ENCODE assay signal across 23 mouse cellular contexts in the genomic region with DNA sequence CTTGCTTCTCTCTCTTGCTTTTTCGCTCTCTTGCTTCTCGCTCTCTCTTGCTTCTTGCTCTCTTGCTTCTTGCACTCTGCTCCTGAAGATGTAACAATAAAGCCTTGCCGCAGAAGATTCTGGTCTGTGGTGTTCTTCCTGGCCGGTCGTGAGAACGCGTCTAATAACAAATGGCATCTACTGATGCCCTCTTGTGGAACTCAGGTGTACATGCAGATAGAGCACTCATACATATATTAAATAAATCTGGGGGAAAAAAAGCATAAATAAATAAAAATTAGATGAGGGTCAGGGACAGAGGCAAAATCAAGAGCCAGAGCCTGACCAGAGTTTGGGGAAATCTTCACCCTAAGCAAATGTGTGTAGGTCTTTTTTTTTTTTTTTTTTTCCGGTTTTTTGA. TPM values are rescaled to one million over a fixed set of nuclear protein-coding genes. Genes with fewer than 3 reads are reported as not detected.
A peak's percentile ranks its signal among the peaks of the same experiment; 100 is the strongest.
DNase-seq lines count a peak whose midpoint lies in the region; ATAC-seq and TF ChIP-seq lines count a peak whose summit lies in the region.
"Not testable (repeated sequence)": the region's sequence is repeated elsewhere in the genome, so short reads cannot be mapped to it uniquely, and the experiment has no call there.
"Had no signal": no experiment of that assay in that cellular context is flagged by ENCODE, and none has a peak within 500 bp of the region (broad histone marks: within the 10 kb centered on the region; RNA-seq: fewer than 3 reads in every experiment).

No protein-coding gene starts in this region.

- H3K4me2 ChIP-seq in forebrain, embryonic 14.5 days (ENCODE audit: low read length); heart, postnatal 0 days (ENCODE audit: low read depth, low read length); lung, embryonic 14.5 days; midbrain, embryonic 14.5 days (ENCODE audit: low read length): not testable (repeated sequence)

- not testable (repeated sequence) for H3K27ac ChIP-seq in forebrain, embryonic 14.5 days (ENCODE audit: low read depth, low read length); heart, postnatal 0 days (ENCODE audit: low read depth); layer of hippocampus, adult 2 months; lung, embryonic 14.5 days (ENCODE audit: low read depth); midbrain, embryonic 14.5 days (replicated peaks; ENCODE audit: low read depth, low read length)

- TF ChIP-seq CTCF in heart, postnatal 0 days (IDR thresholded peaks at IDR 0.05; ENCODE audit: low read depth), result peak; percentile 45
- peak; percentile 65 for TF ChIP-seq CTCF in layer of hippocampus, adult 2 months (conservative IDR thresholded peaks at IDR 0.05)
- TF ChIP-seq CTCF in lung, embryonic 14.5 days (IDR thresholded peaks at IDR 0.05; ENCODE audit: low read depth), result peak; percentile 42

- 66% methylated on average over 6 of the region's 8 CpGs for WGBS in forebrain, embryonic 14.5 days
- 63% methylated on average over 6 of the region's 8 CpGs for WGBS in heart, postnatal 0 days
- WGBS in lung, embryonic 14.5 days, result 75% methylated on average over 6 of the region's 8 CpGs
- WGBS in midbrain, embryonic 14.5 days, result 66% methylated on average over 6 of the region's 8 CpGs

- not testable (repeated sequence) for H3K36me3 ChIP-seq in forebrain, embryonic 14.5 days (ENCODE audit: control insufficient read depth, insufficient read depth, low read length); heart, postnatal 0 days (replicated peaks; ENCODE audit: control insufficient read depth, insufficient read depth, low read length); lung, embryonic 14.5 days (ENCODE audit: insufficient read depth); midbrain, embryonic 14.5 days (ENCODE audit: control insufficient read depth, insufficient read depth, low read length)

- not testable (repeated sequence) for H3K9me3 ChIP-seq in forebrain, embryonic 14.5 days (replicated peaks; ENCODE audit: control insufficient read depth, low read length); heart, postnatal 0 days (replicated peaks; ENCODE audit: control insufficient read depth, low read length); lung, embryonic 14.5 days (ENCODE audit: low read depth, low read length); midbrain, embryonic 14.5 days (ENCODE audit: control insufficient read depth, low read length)

- not testable (repeated sequence) for H3K27me3 ChIP-seq in forebrain, embryonic 14.5 days (replicated peaks; ENCODE audit: control insufficient read depth, insufficient read depth, low read length); heart, postnatal 0 days (ENCODE audit: control insufficient read depth, insufficient read depth, low read length); lung, embryonic 14.5 days (ENCODE audit: insufficient read depth, low read length); midbrain, embryonic 14.5 days (ENCODE audit: control insufficient read depth, insufficient read depth, low read length)

- peak; percentile 48 for DNase-seq in CD4-positive, CD25-positive, alpha-beta regulatory T cell, adult 2 months (ENCODE audit: low read depth, low spot score)
- peak; percentile 71 for DNase-seq in MN1 (ENCODE audit: low spot score)
- DNase-seq in forebrain, embryonic 14.5 days (ENCODE audit: low spot score), result peak; percentile 27
- DNase-seq in heart, postnatal 0 days (ENCODE audit: low spot score); layer of hippocampus, adult 2 months (ENCODE audit: low spot score in 2 of 2): not testable (repeated sequence)
- DNase-seq in lung, embryonic 14.5 days, result peak; percentile 40
- DNase-seq in midbrain, embryonic 14.5 days, result peak; percentile 23

- H3K9ac ChIP-seq in forebrain, embryonic 14.5 days (ENCODE audit: low read length); heart, postnatal 0 days (replicated peaks; ENCODE audit: low read depth, low read length); lung, embryonic 14.5 days; midbrain, embryonic 14.5 days (replicated peaks; ENCODE audit: low read length): not testable (repeated sequence)

- not testable (repeated sequence) for TF ChIP-seq EP300 in heart, postnatal 0 days (IDR thresholded peaks at IDR 0.05; ENCODE audit: low read depth)

- not testable (repeated sequence) for ATAC-seq in forebrain, embryonic 14.5 days; heart, postnatal 0 days (ENCODE audit: insufficient read depth, low read depth); lung, embryonic 14.5 days (ENCODE audit: insufficient read depth); midbrain, embryonic 14.5 days (ENCODE audit: low FRiP score, low TSS enrichment)

- not testable (repeated sequence) for H3K4me1 ChIP-seq in forebrain, embryonic 14.5 days (ENCODE audit: control insufficient read depth, insufficient read depth, low read length); heart, postnatal 0 days (ENCODE audit: control insufficient read depth, insufficient read depth); lung, embryonic 14.5 days (ENCODE audit: insufficient read depth); midbrain, embryonic 14.5 days (ENCODE audit: control insufficient read depth, insufficient read depth, low read length)

- H3K4me3 ChIP-seq in forebrain, embryonic 14.5 days (ENCODE audit: low read depth, low read length); heart, postnatal 0 days (ENCODE audit: low read depth, low read length); layer of hippocampus, adult 2 months; lung, embryonic 14.5 days (ENCODE audit: low read depth, low read length); midbrain, embryonic 14.5 days (replicated peaks; ENCODE audit: low read depth, low read length): not testable (repeated sequence)

RNA-seq across cellular contexts. Expression of a gene that starts 15.6 kb away (rescaled TPM):
- polyA plus RNA-seq in forebrain, embryonic 14.5 days (2014; fragmentation: Nextera tagmentation; extraction: Ambion mirVana), result 77.0 and 91.6 TPM in 2 replicates
- 353 and 356 TPM in 2 replicates for total RNA-seq in heart, postnatal 0 days (2014; rRNA removed; ENCODE audit: low replicate concordance)
- polyA plus RNA-seq in heart, postnatal 0 days (2015; fragmentation: Nextera tagmentation; extraction: Ambion mirVana), result 68.9 and 71.0 TPM in 2 replicates
- 100 to 1,000 TPM; 232 to 233 TPM for total RNA-seq in layer of hippocampus, adult 2 months (2021)
- polyA plus RNA-seq in lung, embryonic 14.5 days (2014; fragmentation: Nextera tagmentation; extraction: Ambion mirVana), result 141 and 160 TPM in 2 replicates
- 88.0 and 97.8 TPM in 2 replicates for polyA plus RNA-seq in midbrain, embryonic 14.5 days (2014; fragmentation: Nextera tagmentation; extraction: Ambion mirVana)

RNA-seq across cellular contexts. Expression of a gene that starts 16.3 kb away (rescaled TPM):
- polyA plus RNA-seq in forebrain, embryonic 14.5 days (2014; fragmentation: Nextera tagmentation; extraction: Ambion mirVana), result not detected in 2 replicates
- not detected in 2 replicates for total RNA-seq in heart, postnatal 0 days (2014; rRNA removed; ENCODE audit: low replicate concordance)
- polyA plus RNA-seq in heart, postnatal 0 days (2015; fragmentation: Nextera tagmentation; extraction: Ambion mirVana), result not detected in 2 replicates
- total RNA-seq in layer of hippocampus, adult 2 months (2021), result not detected
- 1.4 TPM in 2 replicates for polyA plus RNA-seq in lung, embryonic 14.5 days (2014; fragmentation: Nextera tagmentation; extraction: Ambion mirVana)
- polyA plus RNA-seq in midbrain, embryonic 14.5 days (2014; fragmentation: Nextera tagmentation; extraction: Ambion mirVana), result not detected in 2 replicates
- total RNA-seq: gastrocnemius, postnatal 14 days; heart, postnatal 4 days; left cerebral cortex, postnatal 4 days; megakaryocyte-erythroid progenitor cell, adult 5-6 weeks had no signal
- polyA plus RNA-seq: C2C12; embryonic facial prominence, embryonic 14.5 days; erythroblast, embryonic 14.5 days; forebrain, embryonic 11.5 days; heart, embryonic 11.5 days; hindbrain, embryonic 13.5 days; inflammation-experienced regulatory T-cells, adult 6 months; liver, embryonic 13.5 days; midbrain, embryonic 15.5 days; neural tube, embryonic 12.5 days had no signal

RNA-seq across cellular contexts. Expression of a gene that starts 18.0 kb away (rescaled TPM):
- polyA plus RNA-seq in forebrain, embryonic 14.5 days (2014; fragmentation: Nextera tagmentation; extraction: Ambion mirVana), result 0.07 and 0.14 TPM in 2 replicates
- total RNA-seq in heart, postnatal 0 days (2014; rRNA removed; ENCODE audit: low replicate concordance), result not detected in 2 replicates
- polyA plus RNA-seq in heart, postnatal 0 days (2015; fragmentation: Nextera tagmentation; extraction: Ambion mirVana), result not detected in 2 replicates
- total RNA-seq in layer of hippocampus, adult 2 months (2021), result under 1 TPM; 0.46 to 0.54 TPM
- 0.95 and 1.5 TPM in 2 replicates for polyA plus RNA-seq in lung, embryonic 14.5 days (2014; fragmentation: Nextera tagmentation; extraction: Ambion mirVana)
- 0.09 TPM in 1 of 2 replicates, not detected in the other for polyA plus RNA-seq in midbrain, embryonic 14.5 days (2014; fragmentation: Nextera tagmentation; extraction: Ambion mirVana)
- total RNA-seq: adrenal gland, adult 18-20 months; adrenal gland, postnatal 25 days; gastrocnemius, postnatal 14 days; heart, postnatal 4 days; megakaryocyte-erythroid progenitor cell, adult 5-6 weeks had no signal
- polyA plus RNA-seq: C2C12; embryonic facial prominence, embryonic 14.5 days; erythroblast, embryonic 14.5 days; liver, embryonic 13.5 days had no signal

RNA-seq across cellular contexts. Expression of a gene that starts 43.6 kb away (rescaled TPM):
- 0.47 and 0.60 TPM in 2 replicates for polyA plus RNA-seq in forebrain, embryonic 14.5 days (2014; fragmentation: Nextera tagmentation; extraction: Ambion mirVana)
- total RNA-seq in heart, postnatal 0 days (2014; rRNA removed; ENCODE audit: low replicate concordance), result 6.1 and 7.4 TPM in 2 replicates
- 1.2 and 1.9 TPM in 2 replicates for polyA plus RNA-seq in heart, postnatal 0 days (2015; fragmentation: Nextera tagmentation; extraction: Ambion mirVana)
- total RNA-seq in layer of hippocampus, adult 2 months (2021), result 10 to 100 TPM in 1 of 2 experiments, 1 to 10 TPM in 1; 8.4 to 11.2 TPM
- 7.2 and 8.4 TPM in 2 replicates for polyA plus RNA-seq in lung, embryonic 14.5 days (2014; fragmentation: Nextera tagmentation; extraction: Ambion mirVana)
- polyA plus RNA-seq in midbrain, embryonic 14.5 days (2014; fragmentation: Nextera tagmentation; extraction: Ambion mirVana), result 0.50 and 0.71 TPM in 2 replicates

RNA-seq across cellular contexts. Expression of a gene that starts 47.1 kb away (rescaled TPM):
- 31.0 and 35.0 TPM in 2 replicates for polyA plus RNA-seq in forebrain, embryonic 14.5 days (2014; fragmentation: Nextera tagmentation; extraction: Ambion mirVana)
- total RNA-seq in heart, postnatal 0 days (2014; rRNA removed; ENCODE audit: low replicate concordance), result 14.8 and 48.9 TPM in 2 replicates
- polyA plus RNA-seq in heart, postnatal 0 days (2015; fragmentation: Nextera tagmentation; extraction: Ambion mirVana), result 18.1 and 18.6 TPM in 2 replicates
- 10 to 100 TPM; 37.1 to 44.4 TPM for total RNA-seq in layer of hippocampus, adult 2 months (2021)
- 24.6 and 28.1 TPM in 2 replicates for polyA plus RNA-seq in lung, embryonic 14.5 days (2014; fragmentation: Nextera tagmentation; extraction: Ambion mirVana)
- polyA plus RNA-seq in midbrain, embryonic 14.5 days (2014; fragmentation: Nextera tagmentation; extraction: Ambion mirVana), result 41.0 and 45.3 TPM in 2 replicates
